Mouse (Mus musculus): ENCODE results near the gene Zbtb26.

DNA sequence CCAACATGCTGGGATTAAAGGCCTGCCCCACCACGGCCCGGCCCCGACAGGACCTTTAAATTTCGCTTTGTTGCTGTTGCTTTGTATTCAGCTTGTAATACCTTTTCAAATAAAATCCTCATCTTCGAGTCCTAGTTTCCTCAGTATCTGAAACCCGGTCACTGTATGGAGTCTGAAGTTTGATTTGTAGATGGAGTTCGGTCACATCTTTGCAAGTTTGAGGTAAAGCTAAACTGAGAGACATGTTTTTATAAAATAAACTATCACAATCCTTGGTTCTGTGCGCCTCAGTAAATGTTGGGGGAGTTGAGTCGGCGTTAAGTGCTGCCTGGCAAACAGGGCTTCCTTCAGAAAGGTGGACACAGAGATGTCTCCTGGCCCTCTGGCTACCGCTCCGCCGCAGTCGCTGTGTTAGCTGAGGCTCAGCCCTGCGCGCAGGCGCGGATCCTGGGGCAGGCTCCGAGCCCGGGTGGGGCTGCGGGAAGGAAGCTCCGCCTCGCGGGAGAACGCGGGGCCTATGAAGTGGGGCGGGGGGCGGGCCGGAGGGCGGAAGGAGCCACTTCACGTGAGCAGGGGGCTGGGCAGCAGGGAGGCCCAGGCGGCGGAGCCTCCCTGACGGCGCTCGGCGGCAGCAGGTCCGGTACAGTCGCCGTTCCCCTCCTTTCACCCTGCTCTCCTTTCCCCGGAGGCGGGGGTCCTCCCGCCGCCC, 8.9 kb upstream of the Zbtb26 start:
- no peak for TF ChIP-seq CTCF (conservative IDR thresholded peaks at IDR 0.05; ENCODE audit: insufficient read depth, insufficient read length, low read depth, low read length)
- TF ChIP-seq POLR2A (IDR thresholded peaks at IDR 0.05; ENCODE audit: low read depth, low read length) = peak; percentile 70
